Mouse (Mus musculus) heart, adult 18-20 months (tissue): Measurements from ENCODE around the gene Tinag. TPM values are rescaled to one million over a fixed set of nuclear protein-coding genes. Genes with fewer than 3 reads are reported as not detected.
A peak's percentile ranks its signal among the peaks of the same experiment; 100 is the strongest.
"Not testable (repeated sequence)": the region's sequence is repeated elsewhere in the genome, so short reads cannot be mapped to it uniquely, and the experiment has no call there.

Experiments used
- DNase-seq, 2 experiments: peaks; one replicate each; pipeline ENCODE4 v3.0.0; 2021 to 2022; ENCODE audit warnings: mixed read lengths in 1 of 2
- long read RNA-seq, 2 experiments: library from polyadenylated mRNA; stranded (forward); transcript quantifications; one replicate each; pipeline ENCODE4 v2.0.0; 2021
- total RNA-seq, 2 experiments: library from RNA; stranded (reverse); gene quantifications; 2 replicates each; pipeline ENCODE4 v1.2.3; 2021

Tinag gene
- not detected for total RNA-seq
- long read RNA-seq, experiment 1: 0 reads
- long read RNA-seq, experiment 2: 0 reads

- DNase-seq: no peak
Observed at GRCm38 (mm10) chr9:77045585-77045984, at the start of gene Tinag. Gene Tinag, minus strand, starts transcription at chr9:77045794.

GRCm38 (mm10) chr9:77083221-77083620 lies 37.6 kb upstream of the Tinag start:
- not testable (repeated sequence) for DNase-seq

- DNase-seq: no peak
Observed at GRCm38 (mm10) chr9:77071676-77072075, 26.1 kb upstream of the Tinag start.

- DNase-seq: no peak
Observed at GRCm38 (mm10) chr9:77056611-77057010, 11.0 kb upstream of the Tinag start.

- no peak for DNase-seq
Observed at GRCm38 (mm10) chr9:77054426-77055193, 9.0 kb upstream of the Tinag start.

- no peak for DNase-seq
Observed at GRCm38 (mm10) chr9:77051406-77051805, 5.8 kb upstream of the Tinag start.

- DNase-seq: no peak
Observed at GRCm38 (mm10) chr9:77049669-77050068, 4.1 kb upstream of the Tinag start.

- DNase-seq: no peak
Observed at GRCm38 (mm10) chr9:77046067-77046715, 597 bp upstream of the Tinag start.

GRCm38 (mm10) chr9:77035361-77035760 lies 10.2 kb downstream of the Tinag start:
- no peak for DNase-seq

GRCm38 (mm10) chr9:77032430-77033154 lies 13.0 kb downstream of the Tinag start:
- DNase-seq: no peak

GRCm38 (mm10) chr9:77025271-77025670 lies 20.3 kb downstream of the Tinag start:
- DNase-seq: no peak

GRCm38 (mm10) chr9:77018935-77019334 lies 26.7 kb downstream of the Tinag start:
- peak; percentile 69 to 70 for DNase-seq

- no peak for DNase-seq
Observed at GRCm38 (mm10) chr9:76996021-76996420, 49.6 kb downstream of the Tinag start.

GRCm38 (mm10) chr9:76989946-76990345 lies 55.6 kb downstream of the Tinag start:
- DNase-seq: peak in 1 of 2 experiments; percentile 26

- DNase-seq: no peak
Observed at GRCm38 (mm10) chr9:76934813-76935212, 110.8 kb downstream of the Tinag start.

- DNase-seq: peak; percentile 31 to 58
Observed at GRCm38 (mm10) chr9:76915093-76915661, 130.4 kb downstream of the Tinag start.
